Mouse (Mus musculus): Measurements from ENCODE around the gene Fam72a.

- no peak for TF ChIP-seq CTCF (IDR thresholded peaks at IDR 0.05; ENCODE audit: borderline replicate concordance, control insufficient read depth, extremely low read depth, insufficient read depth, low read length, poor library complexity)
- TF ChIP-seq POLR2A (IDR thresholded peaks at IDR 0.05; ENCODE audit: control insufficient read depth, extremely low read depth, insufficient read depth, low read length, poor library complexity) = no peak
Observed at GRCm38 (mm10) chr1:131528081-131528507, 391 bp downstream of the Fam72a start.
